Mouse (Mus musculus) MEL-GATA-1-ER (cell line): Measurements from ENCODE around the gene Il4.
A peak's percentile ranks its signal among the peaks of the same experiment; 100 is the strongest.

Experiments
- DNase-seq: peaks from one replicate; pipeline ENCODE4 v3.0.0-alpha.2; 2012; ENCODE audit warnings: low read depth; ENCODE audit errors: extremely low read depth

Il4 gene

GRCm38 (mm10) chr11:53624124-53624523 lies 5.7 kb upstream of the Il4 start:
- DNase-seq, result no peak

GRCm38 (mm10) chr11:53623573-53623972 lies 5.1 kb upstream of the Il4 start:
- DNase-seq, result no peak

- no peak for DNase-seq
Measured at GRCm38 (mm10) chr11:53622440-53622806, 4.0 kb upstream of the Il4 start.

GRCm38 (mm10) chr11:53621582-53622439 lies 3.3 kb upstream of the Il4 start:
- DNase-seq, result no peak

- no peak for DNase-seq
Measured at GRCm38 (mm10) chr11:53620094-53620493, 1.6 kb upstream of the Il4 start.

GRCm38 (mm10) chr11:53619428-53619827 lies 959 bp upstream of the Il4 start:
- no peak for DNase-seq

- no peak for DNase-seq
Measured at GRCm38 (mm10) chr11:53617562-53618109, 833 bp downstream of the Il4 start.

- peak; percentile 79 for DNase-seq
Measured at GRCm38 (mm10) chr11:53616748-53617558, 1.5 kb downstream of the Il4 start.

GRCm38 (mm10) chr11:53615575-53615974 lies 2.9 kb downstream of the Il4 start:
- no peak for DNase-seq

GRCm38 (mm10) chr11:53615172-53615571 lies 3.3 kb downstream of the Il4 start:
- no peak for DNase-seq

- no peak for DNase-seq
Measured at GRCm38 (mm10) chr11:53609672-53610071, 8.8 kb downstream of the Il4 start.

- DNase-seq, result no peak
Measured at GRCm38 (mm10) chr11:53609231-53609630, 9.2 kb downstream of the Il4 start.

GRCm38 (mm10) chr11:53605609-53606008 lies 12.9 kb downstream of the Il4 start:
- no peak for DNase-seq

- DNase-seq, result no peak
Measured at GRCm38 (mm10) chr11:53604983-53605382, 13.5 kb downstream of the Il4 start.

- no peak for DNase-seq
Measured at GRCm38 (mm10) chr11:53591116-53591515, 27.4 kb downstream of the Il4 start.

GRCm38 (mm10) chr11:53590368-53590768 lies 28.1 kb downstream of the Il4 start:
- peak; percentile 53 for DNase-seq

GRCm38 (mm10) chr11:53588279-53588678 lies 30.2 kb downstream of the Il4 start:
- DNase-seq, result no peak

GRCm38 (mm10) chr11:53585510-53585909 lies 33.0 kb downstream of the Il4 start:
- DNase-seq, result no peak

GRCm38 (mm10) chr11:53584849-53585248 lies 33.6 kb downstream of the Il4 start:
- no peak for DNase-seq

GRCm38 (mm10) chr11:53583151-53583550 lies 35.3 kb downstream of the Il4 start:
- DNase-seq, result no peak

GRCm38 (mm10) chr11:53580562-53580961 lies 37.9 kb downstream of the Il4 start:
- no peak for DNase-seq
